Mouse (Mus musculus) regulatory T cell (primary cell): Measurements from ENCODE around the gene Ndufaf8.

Source experiments
- in situ Hi-C: fragments of 300-600 bp; cut with MboI, MseI; formaldehyde crosslinking; loops from one replicate; pipeline ENCODE4 v1.15.1; 2025; ENCODE audit warnings: high pct_unique_total_duplicates

Gene Ndufaf8

GRCm38 (mm10) chr11:120129281-120129680 lies 30.6 kb downstream of the Ndufaf8 start:
- in situ Hi-C loops, result no loop called here

GRCm38 (mm10) chr11:120134148-120134547 lies 35.4 kb downstream of the Ndufaf8 start:
- in situ Hi-C loops, result no loop called here

- in situ Hi-C loops, result no loop called here
Measured at GRCm38 (mm10) chr11:120134847-120135530, 36.3 kb downstream of the Ndufaf8 start.

GRCm38 (mm10) chr11:120136195-120136594 lies 37.5 kb downstream of the Ndufaf8 start:
- in situ Hi-C loops, result no loop called here

- in situ Hi-C loops, result no loop called here
Measured at GRCm38 (mm10) chr11:120136796-120137624, 38.3 kb downstream of the Ndufaf8 start.

GRCm38 (mm10) chr11:120137625-120138004 lies 38.9 kb downstream of the Ndufaf8 start:
- in situ Hi-C loops, result no loop called here

- in situ Hi-C loops, result no loop called here
Measured at GRCm38 (mm10) chr11:120139309-120139731, 40.6 kb downstream of the Ndufaf8 start.

- in situ Hi-C loops, result no loop called here
Measured at GRCm38 (mm10) chr11:120140255-120140654, 41.5 kb downstream of the Ndufaf8 start.

GRCm38 (mm10) chr11:120142601-120143051 lies 43.9 kb downstream of the Ndufaf8 start:
- in situ Hi-C loops, result no loop called here

- in situ Hi-C loops, result no loop called here
Measured at GRCm38 (mm10) chr11:120143708-120144497, 45.2 kb downstream of the Ndufaf8 start.

GRCm38 (mm10) chr11:120148201-120148855 lies 49.6 kb downstream of the Ndufaf8 start:
- in situ Hi-C loops, result no loop called here

- in situ Hi-C loops, result no loop called here
Measured at GRCm38 (mm10) chr11:120149510-120150200, 50.9 kb downstream of the Ndufaf8 start.
